Mouse (Mus musculus): Measurements from ENCODE around the gene Ipo9.

Ipo9 gene

DNA sequence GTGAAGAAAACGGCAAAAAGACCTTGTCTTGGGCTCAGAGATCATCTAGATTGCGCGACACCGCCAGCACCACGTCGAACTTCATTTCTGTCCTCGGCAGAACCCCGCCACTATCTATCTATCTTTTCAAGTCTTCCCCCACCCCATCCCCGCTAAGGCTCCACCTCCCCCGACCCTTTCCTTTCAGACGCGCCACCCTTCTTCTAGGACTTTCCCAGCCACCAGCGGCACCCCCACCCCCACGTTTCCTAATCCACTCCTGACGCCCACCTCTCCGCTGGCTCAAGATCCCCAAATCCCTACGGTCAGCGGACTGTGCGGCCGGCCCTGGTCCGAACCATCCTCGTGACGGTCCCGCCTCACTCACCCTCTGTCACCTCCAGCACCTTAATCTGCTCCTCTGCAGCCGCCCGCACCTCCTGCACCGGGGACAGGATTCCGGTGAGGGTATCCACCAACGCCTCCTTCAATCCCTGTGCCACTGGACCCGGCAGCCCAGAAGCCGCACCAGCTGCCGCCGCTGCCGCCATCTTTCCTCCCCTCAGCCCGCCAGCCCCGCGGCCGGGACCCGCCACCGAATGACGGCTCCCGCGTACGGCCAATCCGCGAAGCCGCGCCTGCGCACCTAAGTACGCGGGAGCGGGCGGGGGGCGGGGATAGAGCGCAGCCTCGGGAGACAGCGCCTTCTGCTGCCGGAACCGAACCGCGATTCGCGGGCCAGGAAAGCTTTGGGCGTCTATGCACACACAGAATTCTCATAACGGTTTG, at the start of gene Ipo9:
Gene Ipo9 (minus strand): TSS at position 599 of the 768 bp plus-strand sequence.
- peak; percentile 94 to 97 for DNase-seq (ENCODE audit: inconsistent age in 2 of 2, low spot score in 1 of 2)

- no peak for DNase-seq (ENCODE audit: inconsistent age in 2 of 2, low spot score in 1 of 2)
Measured at GRCm38 (mm10) chr1:135475571-135475895, 45.2 kb upstream of the Ipo9 start.

GRCm38 (mm10) chr1:135474861-135475570, 44.7 kb upstream of the Ipo9 start:
- DNase-seq (ENCODE audit: inconsistent age in 2 of 2, low spot score in 1 of 2): peak; percentile 55 to 65

GRCm38 (mm10) chr1:135472536-135472935, 42.2 kb upstream of the Ipo9 start:
- DNase-seq (ENCODE audit: inconsistent age in 2 of 2, low spot score in 1 of 2): no peak

DNA sequence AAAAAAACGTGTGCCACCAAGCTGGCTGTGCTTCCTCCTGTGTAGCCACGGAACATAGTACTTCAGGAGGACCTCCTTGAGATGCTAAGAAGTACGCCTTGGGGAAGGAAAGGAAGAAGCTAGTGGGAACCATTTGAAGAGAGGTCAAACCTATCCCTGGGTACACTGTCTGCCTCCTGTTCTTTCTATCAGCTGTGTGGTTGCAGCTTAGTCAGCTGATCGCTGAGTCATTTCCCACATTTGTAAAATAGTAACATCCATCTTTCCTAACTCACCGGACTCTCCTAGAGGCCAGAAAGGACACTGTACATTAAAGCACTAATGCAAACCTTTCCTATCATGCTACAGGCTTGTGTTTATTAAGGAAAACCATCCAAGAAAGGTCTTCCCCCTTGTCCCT, 41.4 kb upstream of the Ipo9 start:
- DNase-seq (ENCODE audit: inconsistent age in 2 of 2, low spot score in 1 of 2): peak in 1 of 2 experiments; percentile 60

DNA sequence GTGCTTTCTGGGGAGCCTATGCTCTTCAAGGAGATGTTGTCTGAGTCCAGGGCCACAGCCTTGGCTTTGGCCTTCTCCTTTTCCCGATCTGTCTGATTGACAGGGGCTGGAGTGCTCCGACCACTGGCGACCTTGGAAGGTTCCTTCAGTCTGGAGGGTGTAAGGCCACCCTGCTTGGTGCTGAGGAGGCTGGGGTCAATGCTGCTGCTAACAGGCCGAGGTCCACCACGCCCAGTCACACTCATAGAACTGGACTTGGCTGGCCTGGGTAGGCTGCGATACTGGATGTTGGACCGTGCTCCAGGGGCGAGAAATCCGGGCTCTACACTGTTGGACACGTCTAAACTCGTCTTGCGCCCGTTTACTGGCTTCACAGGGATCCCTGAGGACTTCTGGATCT, 40.2 kb upstream of the Ipo9 start:
- DNase-seq (ENCODE audit: inconsistent age in 2 of 2, low spot score in 1 of 2): peak; percentile 42 to 83

DNA sequence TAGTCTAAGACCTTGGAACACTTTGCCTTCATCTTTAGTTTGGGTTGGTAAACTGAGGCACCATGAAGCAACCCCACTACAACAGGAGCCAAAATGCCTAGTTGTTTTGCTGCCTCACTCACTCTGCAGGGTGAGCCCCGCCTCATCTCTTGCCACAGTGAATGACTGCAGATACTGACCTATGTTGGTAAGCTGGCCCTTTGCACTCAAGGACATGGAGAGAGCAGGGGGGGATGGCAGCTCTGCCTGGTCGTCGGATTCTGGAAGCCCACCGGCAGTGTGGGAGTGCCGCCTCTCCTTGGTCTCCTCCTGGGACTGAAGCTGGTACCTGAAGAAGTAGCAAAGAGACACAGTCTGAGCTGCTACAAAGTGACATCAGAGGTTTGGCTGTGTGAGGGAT, 37.2 kb upstream of the Ipo9 start:
- DNase-seq (ENCODE audit: inconsistent age in 2 of 2, low spot score in 1 of 2): peak in 1 of 2 experiments; percentile 25

GRCm38 (mm10) chr1:135466935-135467334, 36.6 kb upstream of the Ipo9 start:
- peak in 1 of 2 experiments; percentile 61 for DNase-seq (ENCODE audit: inconsistent age in 2 of 2, low spot score in 1 of 2)

- no peak for DNase-seq (ENCODE audit: inconsistent age in 2 of 2, low spot score in 1 of 2)
Measured at GRCm38 (mm10) chr1:135465734-135466133, 35.4 kb upstream of the Ipo9 start.

GRCm38 (mm10) chr1:135462736-135463135, 32.4 kb upstream of the Ipo9 start:
- DNase-seq (ENCODE audit: inconsistent age in 2 of 2, low spot score in 1 of 2): no peak

GRCm38 (mm10) chr1:135462304-135462703, 32.0 kb upstream of the Ipo9 start:
- DNase-seq (ENCODE audit: inconsistent age in 2 of 2, low spot score in 1 of 2): peak in 1 of 2 experiments; percentile 49

DNA sequence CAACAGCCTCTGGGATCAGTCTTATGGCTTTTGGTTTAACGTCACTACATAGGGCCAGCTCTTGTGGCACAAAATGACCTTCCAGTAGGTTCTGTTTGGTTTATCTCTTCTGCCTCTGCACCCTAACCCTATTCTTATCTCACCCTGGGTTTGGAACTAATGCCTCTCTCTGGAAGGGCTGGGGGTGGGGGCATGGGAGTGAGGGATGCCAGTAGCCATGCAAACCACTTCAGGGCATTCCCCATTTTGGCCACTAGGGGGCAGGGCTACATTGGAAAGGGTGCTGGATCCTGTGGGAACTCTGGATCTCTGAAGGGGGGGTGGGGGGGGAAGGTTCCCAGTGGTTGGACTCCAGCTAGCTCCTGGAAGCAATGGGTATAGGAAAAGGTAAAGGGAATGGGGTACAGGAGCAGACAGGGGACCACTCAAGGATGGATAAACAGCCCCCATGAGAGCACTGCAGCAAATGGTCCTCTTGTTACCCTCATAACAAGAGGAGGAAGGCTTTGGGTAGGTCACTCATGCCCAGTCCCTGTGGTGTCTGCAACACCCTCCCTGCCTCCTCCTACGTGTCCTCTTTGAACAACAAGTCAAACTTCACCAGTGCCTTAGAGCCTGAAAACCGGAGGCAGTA, 30.9 kb upstream of the Ipo9 start:
- DNase-seq (ENCODE audit: inconsistent age in 2 of 2, low spot score in 1 of 2): peak; percentile 62 to 91

DNA sequence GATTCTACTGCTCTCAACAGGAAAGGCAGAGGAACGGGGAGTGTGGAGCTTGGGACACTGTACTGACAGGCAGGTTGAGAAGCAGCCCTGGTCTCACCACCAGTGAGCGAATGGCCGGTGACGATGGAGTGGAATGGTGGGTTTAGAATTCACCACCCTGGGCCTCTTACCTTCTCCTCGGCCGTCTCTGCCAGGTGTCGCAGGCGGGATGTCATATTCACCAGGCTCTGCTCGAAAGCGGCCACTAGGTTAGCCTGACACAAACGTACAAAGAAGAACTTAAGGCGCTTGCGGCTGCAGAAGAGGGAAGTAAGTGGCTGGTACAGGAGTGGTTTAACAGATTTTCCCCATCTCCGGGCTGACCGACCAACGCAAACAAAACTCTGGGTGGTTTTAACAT, 30.2 kb upstream of the Ipo9 start:
- no peak for DNase-seq (ENCODE audit: inconsistent age in 2 of 2, low spot score in 1 of 2)

DNA sequence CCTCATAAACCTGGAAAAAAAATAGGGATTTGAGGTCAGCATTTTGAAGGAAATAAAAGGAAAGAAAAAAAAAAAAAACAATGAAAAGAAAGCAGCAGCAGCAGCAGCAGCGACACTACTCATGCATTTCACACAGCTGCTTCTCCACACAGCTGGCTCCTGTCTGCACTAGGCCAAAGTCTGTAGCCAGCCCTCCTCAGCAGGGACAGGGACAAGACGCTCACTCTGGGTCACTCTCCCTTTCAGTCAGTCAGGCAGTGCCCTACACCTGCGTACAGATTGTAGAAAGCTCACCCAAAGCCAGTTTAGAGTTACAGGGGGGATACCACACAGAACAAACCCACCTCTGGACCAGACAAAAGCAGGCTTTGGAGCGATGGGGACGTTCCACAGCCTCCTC, 27.6 kb upstream of the Ipo9 start:
- no peak for DNase-seq (ENCODE audit: inconsistent age in 2 of 2, low spot score in 1 of 2)

DNA sequence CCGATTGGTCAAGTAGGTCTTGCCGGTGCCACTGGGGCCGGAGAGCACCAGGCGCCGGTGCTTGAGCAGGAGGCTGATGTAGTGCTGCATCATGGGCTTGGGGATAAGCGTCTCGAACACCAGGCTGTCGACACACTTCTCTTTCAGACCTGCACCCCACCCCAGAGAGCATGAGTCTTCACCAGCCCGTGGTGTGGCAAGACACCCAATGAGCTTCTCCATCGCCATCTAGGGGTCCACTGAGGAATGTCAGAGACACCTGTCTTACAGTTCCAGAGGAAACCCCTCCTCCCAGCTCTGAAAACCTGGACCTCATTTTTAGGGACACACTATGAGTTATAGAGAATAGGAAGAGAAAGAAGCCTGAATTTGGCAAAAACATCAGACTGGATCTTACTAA, 22.0 kb upstream of the Ipo9 start:
- DNase-seq (ENCODE audit: inconsistent age in 2 of 2, low spot score in 1 of 2): peak in 1 of 2 experiments; percentile 59

DNA sequence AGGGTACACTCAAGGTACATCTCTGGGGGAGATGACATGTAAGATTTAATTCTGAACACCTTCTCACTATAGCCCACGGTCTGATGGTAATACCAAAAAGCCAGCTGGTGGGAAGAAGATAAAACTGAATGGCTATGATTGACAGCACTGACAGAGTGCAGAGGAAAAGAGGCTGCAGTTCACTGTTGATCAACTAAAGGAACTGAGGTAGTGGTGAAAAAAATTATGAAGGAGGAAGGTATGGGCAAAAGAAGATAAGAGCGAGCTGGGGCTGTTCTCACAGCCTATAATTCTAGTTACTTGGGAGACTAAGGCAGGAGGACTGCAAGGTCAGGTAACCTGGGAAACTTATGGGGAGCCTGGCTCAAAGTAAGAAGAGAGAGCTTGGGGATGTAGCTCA, 21.1 kb upstream of the Ipo9 start:
- no peak for DNase-seq (ENCODE audit: inconsistent age in 2 of 2, low spot score in 1 of 2)

DNA sequence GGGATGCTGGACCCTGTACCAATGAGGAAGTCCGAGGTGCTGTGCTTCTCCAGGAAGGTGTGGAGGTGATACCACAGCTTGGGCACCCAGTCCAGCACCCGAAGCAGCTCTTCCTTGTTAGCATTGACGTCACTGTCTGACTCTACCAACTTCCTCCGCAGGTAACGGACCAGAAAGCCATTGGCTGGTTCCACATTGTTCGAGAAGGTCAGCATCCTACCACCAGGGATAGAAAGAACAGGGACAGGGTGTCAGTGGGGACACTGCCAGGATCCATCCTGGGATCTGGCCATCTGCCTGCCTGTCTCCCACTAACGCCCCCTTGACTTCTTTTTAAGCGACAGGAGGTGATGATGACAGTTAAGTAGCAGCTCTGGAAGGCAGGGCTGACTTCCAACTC, 19.6 kb upstream of the Ipo9 start:
- no peak for DNase-seq (ENCODE audit: inconsistent age in 2 of 2, low spot score in 1 of 2)

- DNase-seq (ENCODE audit: inconsistent age in 2 of 2, low spot score in 1 of 2): no peak
Measured at GRCm38 (mm10) chr1:135448940-135449339, 18.6 kb upstream of the Ipo9 start.

DNA sequence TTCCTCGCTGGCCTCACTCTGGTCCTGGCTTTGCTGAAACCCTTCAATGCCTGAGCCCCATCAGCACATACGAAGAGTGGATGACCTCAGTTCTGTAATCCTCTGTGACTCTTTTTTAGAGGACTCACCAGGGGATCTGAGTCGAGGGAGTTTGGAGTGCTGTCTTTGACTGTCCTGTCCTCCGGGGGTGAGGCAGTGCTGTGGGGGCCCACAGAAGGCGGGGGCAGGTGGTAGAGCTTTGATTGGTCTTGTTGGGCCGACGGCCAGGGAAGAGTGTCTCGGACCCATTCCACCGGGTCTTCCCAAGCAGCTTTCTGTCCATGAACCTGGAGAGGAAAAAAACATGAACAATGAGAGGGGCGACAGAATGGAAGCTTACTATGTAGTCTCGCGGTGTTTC, 13.2 kb upstream of the Ipo9 start:
- no peak for DNase-seq (ENCODE audit: inconsistent age in 2 of 2, low spot score in 1 of 2)

DNA sequence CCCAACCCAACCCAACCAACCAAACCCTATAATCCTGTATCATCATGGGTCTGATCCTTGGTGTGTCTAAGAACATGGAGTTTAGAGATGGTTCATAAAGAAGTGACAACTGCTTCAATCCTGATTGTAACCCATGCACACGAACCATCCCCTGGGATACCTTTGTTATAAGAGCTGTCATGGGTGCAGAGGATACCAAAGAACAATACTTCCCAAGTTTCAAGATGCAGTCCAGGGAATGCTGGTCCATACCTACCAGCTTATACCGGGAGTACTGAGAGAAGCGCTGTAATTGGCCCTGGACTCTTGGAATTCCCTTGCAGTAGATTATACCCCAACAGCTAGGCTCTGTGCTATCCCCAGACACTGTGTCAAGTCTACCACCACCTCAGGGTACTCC, 11.6 kb upstream of the Ipo9 start:
- no peak for DNase-seq (ENCODE audit: inconsistent age in 2 of 2, low spot score in 1 of 2)

DNA sequence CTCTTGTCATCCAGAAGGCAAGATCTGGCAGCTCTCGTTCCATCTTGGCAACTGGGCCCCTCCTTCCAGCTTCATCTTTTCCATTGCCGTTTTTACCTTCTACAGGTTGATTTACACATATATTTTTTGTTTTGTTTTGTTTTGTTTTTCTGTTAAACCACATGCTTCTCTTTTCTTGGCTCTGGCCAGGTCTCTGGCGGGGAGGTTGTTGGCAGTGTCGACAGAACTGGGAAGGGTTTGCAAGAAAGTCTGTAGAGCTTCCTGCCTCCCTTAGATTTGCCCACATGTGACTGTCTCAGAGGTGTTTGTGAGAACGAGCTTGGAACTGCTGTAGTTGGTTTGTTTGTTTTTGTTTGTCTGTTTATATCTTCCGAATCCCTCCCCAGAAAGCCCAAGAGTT, 10.7 kb upstream of the Ipo9 start:
- DNase-seq (ENCODE audit: inconsistent age in 2 of 2, low spot score in 1 of 2): no peak

GRCm38 (mm10) chr1:135438801-135439200, 8.5 kb upstream of the Ipo9 start:
- no peak for DNase-seq (ENCODE audit: inconsistent age in 2 of 2, low spot score in 1 of 2)
